Mouse (Mus musculus) embryonic facial prominence, embryonic 14.5 days (tissue): ENCODE data around the gene St6galnac3. TPM values are rescaled to one million over a fixed set of nuclear protein-coding genes. Genes with fewer than 3 reads are reported as not detected.

Experiments
- ATAC-seq: fragments of 200-750 bp; cut with Nextera tagmentation; 2 replicates; pipeline ENCODE4 v1.8.0; 2017; ENCODE audit warnings: low read depth, moderate number of reproducible peaks, moderate TSS enrichment
- DNase-seq: peaks from one replicate; pipeline ENCODE4 v3.0.0-alpha.2; 2015; ENCODE audit warnings: low spot score
- H3K27ac ChIP-seq: fragments of 300-500 bp; sonication (generic); replicated peaks from 2 replicates; pipeline ENCODE4 v1.5.1; 2014; ENCODE audit warnings: low read depth, mild to moderate bottlenecking, low read length, moderate library complexity
- H3K27me3 ChIP-seq: fragments of 300-500 bp; sonication (generic); replicated peaks from 2 replicates; pipeline ENCODE4 v1.6.1; 2014; ENCODE audit warnings: low read length; ENCODE audit not compliant: control insufficient read depth, insufficient read depth
- H3K36me3 ChIP-seq: fragments of 300-500 bp; sonication (generic); 2 replicates; pipeline ENCODE4 v1.6.1; 2014; ENCODE audit warnings: low read length, mixed read lengths; ENCODE audit not compliant: control insufficient read depth, insufficient read depth
- H3K4me1 ChIP-seq: fragments of 300-500 bp; sonication (generic); 2 replicates; pipeline ENCODE4 v1.6.1; 2014; ENCODE audit warnings: antibody characterized with exemption, low read length; ENCODE audit not compliant: control insufficient read depth, insufficient read depth
- H3K4me2 ChIP-seq: fragments of 300-500 bp; sonication (generic); 2 replicates; pipeline ENCODE4 v1.6.1; 2014; ENCODE audit warnings: low read depth, mild to moderate bottlenecking, low read length, moderate library complexity, mixed read lengths
- H3K4me3 ChIP-seq: fragments of 300-500 bp; sonication (generic); 2 replicates; pipeline ENCODE4 v1.5.1; 2014; ENCODE audit warnings: low read depth, mild to moderate bottlenecking, low read length
- H3K9ac ChIP-seq: fragments of 300-500 bp; sonication (generic); 2 replicates; pipeline ENCODE4 v1.6.1; 2014; ENCODE audit warnings: low read depth, mild to moderate bottlenecking, low read length, moderate library complexity, mixed read lengths
- H3K9me3 ChIP-seq: fragments of 300-500 bp; sonication (generic); 2 replicates; pipeline ENCODE4 v1.6.1; 2016; ENCODE audit warnings: low read length; ENCODE audit not compliant: control insufficient read depth
- WGBS: fragments of 180-500 bp; shearing (Covaris S2); extraction: QIAGEN DNeasy Blood & Tissue Kit; methylation state at CpG from one replicate; pipeline ENCODE4 v1.1.7; 2014; 5-methylcytosine and 5-hydroxymethylcytosine counted together
- polyA plus RNA-seq: library from polyadenylated mRNA; unstranded; fragments of >200 nt; fragmentation: Nextera tagmentation; extraction: Ambion mirVana; gene quantifications from 2 replicates; pipeline ENCODE4 v1.2.1, GENCODE M21; 2014

St6galnac3 gene
- polyA plus RNA-seq, 1 experiment from 2014 or later, result 30.6 TPM

GRCm38 (mm10) chr3:153432053-153432816 lies 292.7 kb downstream of the St6galnac3 start:
- H3K9me3 ChIP-seq, result no peaks in the 10 kb centered on the region
- 82% methylated on average over 6 of the region's 6 CpGs for WGBS
- no peak overlapping the region for H3K4me2 ChIP-seq
- H3K27ac ChIP-seq, result no peak overlapping the region
- no peaks in the 10 kb centered on the region for H3K27me3 ChIP-seq
- no peak overlapping the region for H3K4me3 ChIP-seq
- H3K4me1 ChIP-seq, result no peaks in the 10 kb centered on the region
- no peak overlapping the region for H3K9ac ChIP-seq
- ATAC-seq (no peak), DNase-seq (no peak)
- no peaks in the 10 kb centered on the region for H3K36me3 ChIP-seq

- H3K9ac ChIP-seq, result no peak overlapping the region
- H3K36me3 ChIP-seq, result no peaks in the 10 kb centered on the region
- 74% methylated on average over 8 of the region's 8 CpGs for WGBS
- H3K27me3 ChIP-seq, result no peaks in the 10 kb centered on the region
- H3K27ac ChIP-seq, result no peak overlapping the region
- H3K4me3 ChIP-seq, result no peak overlapping the region
- no peaks in the 10 kb centered on the region for H3K9me3 ChIP-seq
- DNase-seq (no peak), ATAC-seq (no peak)
- H3K4me2 ChIP-seq, result no peak overlapping the region
- H3K4me1 ChIP-seq, result no peaks in the 10 kb centered on the region
Observed at GRCm38 (mm10) chr3:153429840-153430239, 295.1 kb downstream of the St6galnac3 start.

GRCm38 (mm10) chr3:153421918-153422290 lies 303.1 kb downstream of the St6galnac3 start:
- Histone ChIP-seq H3K27ac (no peak overlapping the region), H3K9me3 (no peaks in the 10 kb centered on the region), H3K4me2 (no peak overlapping the region), H3K9ac (no peak overlapping the region), H3K4me1 (no peaks in the 10 kb centered on the region), H3K27me3 (no peaks in the 10 kb centered on the region), H3K4me3 (no peak overlapping the region), H3K36me3 (no peaks in the 10 kb centered on the region)
- WGBS, result 73% methylated on average over 7 of the region's 7 CpGs
- no peak for DNase-seq
- no peak for ATAC-seq

- ATAC-seq (0 out of 2 replicates have a peak, but pooled peaks have one; percentile 44), DNase-seq (no peak)
- H3K4me3 ChIP-seq, result no peak overlapping the region
- no peak overlapping the region for H3K27ac ChIP-seq
- no peak overlapping the region for H3K4me2 ChIP-seq
- no peaks in the 10 kb centered on the region for H3K36me3 ChIP-seq
- H3K4me1 ChIP-seq, result no peaks in the 10 kb centered on the region
- no peaks in the 10 kb centered on the region for H3K27me3 ChIP-seq
- 75% methylated on average over 14 of the region's 14 CpGs for WGBS
- H3K9me3 ChIP-seq, result no peaks in the 10 kb centered on the region
- no peak overlapping the region for H3K9ac ChIP-seq
Observed at GRCm38 (mm10) chr3:153421060-153421917, 303.7 kb downstream of the St6galnac3 start.

- Histone ChIP-seq H3K4me1 (no peaks in the 10 kb centered on the region), H3K4me2 (no peak overlapping the region), H3K27ac (no peak overlapping the region), H3K9ac (no peak overlapping the region), H3K9me3 (no peaks in the 10 kb centered on the region), H3K36me3 (no peaks in the 10 kb centered on the region), H3K27me3 (no peaks in the 10 kb centered on the region), H3K4me3 (no peak overlapping the region)
- ATAC-seq, result no peak
- WGBS, result 78% methylated on average over 7 of the region's 7 CpGs
- no peak for DNase-seq
Observed at GRCm38 (mm10) chr3:153419331-153419730, 305.6 kb downstream of the St6galnac3 start.

GRCm38 (mm10) chr3:153417001-153417400 lies 308.0 kb downstream of the St6galnac3 start:
- H3K9ac ChIP-seq, result no peak overlapping the region
- H3K27me3 ChIP-seq, result no peaks in the 10 kb centered on the region
- DNase-seq, result no peak
- no peak for ATAC-seq
- 82% methylated on average over 9 of the region's 9 CpGs for WGBS
- H3K4me2 ChIP-seq, result no peak overlapping the region
- no peak overlapping the region for H3K27ac ChIP-seq
- H3K9me3 ChIP-seq, result no peaks in the 10 kb centered on the region
- no peaks in the 10 kb centered on the region for H3K36me3 ChIP-seq
- H3K4me3 ChIP-seq, result no peak overlapping the region
- no peaks in the 10 kb centered on the region for H3K4me1 ChIP-seq

- DNase-seq (no peak), ATAC-seq (no peak)
- Histone ChIP-seq H3K9me3 (no peaks in the 10 kb centered on the region), H3K27ac (no peak overlapping the region), H3K4me1 (no peaks in the 10 kb centered on the region), H3K27me3 (no peaks in the 10 kb centered on the region), H3K4me2 (no peak overlapping the region), H3K4me3 (no peak overlapping the region), H3K9ac (no peak overlapping the region), H3K36me3 (no peaks in the 10 kb centered on the region)
- WGBS, result 75% methylated on average over 4 of the region's 4 CpGs
Observed at GRCm38 (mm10) chr3:153416383-153416782, 308.6 kb downstream of the St6galnac3 start.

GRCm38 (mm10) chr3:153414132-153414531 lies 310.8 kb downstream of the St6galnac3 start:
- no peaks in the 10 kb centered on the region for H3K9me3 ChIP-seq
- H3K4me3 ChIP-seq, result no peak overlapping the region
- no peak overlapping the region for H3K9ac ChIP-seq
- H3K27ac ChIP-seq, result no peak overlapping the region
- ATAC-seq, result no peak
- H3K36me3 ChIP-seq, result no peaks in the 10 kb centered on the region
- no peak for DNase-seq
- H3K4me1 ChIP-seq, result no peaks in the 10 kb centered on the region
- WGBS, result 84% methylated on average over 2 of the region's 2 CpGs
- no peak overlapping the region for H3K4me2 ChIP-seq
- no peaks in the 10 kb centered on the region for H3K27me3 ChIP-seq
